Mouse (Mus musculus): Measurements from ENCODE around the gene Ferd3l. TPM values are rescaled to one million over a fixed set of nuclear protein-coding genes. Genes with fewer than 3 reads are reported as not detected.
A peak's percentile ranks its signal among the peaks of the same experiment; 100 is the strongest.

Gene Ferd3l
- total RNA-seq, 1 experiment, result not detected

GRCm38 (mm10) chr12:33927334-33928098 is 709 bp upstream of the Ferd3l start:
- no peak for DNase-seq (ENCODE audit: low read depth, low spot score)
- Histone ChIP-seq H3K27ac (ENCODE audit: insufficient read depth, low read depth, low read length, poor library complexity, severe bottlenecking) (no peak overlapping the region), H3K9me3 (ENCODE audit: control insufficient read depth, insufficient read depth, low read depth, low read length) (no peaks in the 10 kb centered on the region), H3K4me3 (ENCODE audit: insufficient read depth in 1 of 2, low read depth in 1 of 2, low read length in 2 of 2, poor library complexity in 1 of 2, severe bottlenecking in 1 of 2) (no peak overlapping the region), H3K9ac (ENCODE audit: insufficient read depth, low read depth, low read length, poor library complexity, severe bottlenecking) (no peak overlapping the region), H3K36me3 (ENCODE audit: control insufficient read depth, insufficient read depth, low read length, poor library complexity, severe bottlenecking) (no peaks in the 10 kb centered on the region), H3K4me1 (ENCODE audit: control insufficient read depth in 2 of 2, insufficient read depth in 2 of 2, low read length in 2 of 2, poor library complexity in 1 of 2) (no peaks in the 10 kb centered on the region)
- in situ Hi-C loops (cut with MboI; ENCODE audit: low sequenced_read_pairs in 2 of 2, unreplicated experiment in 2 of 2), result no loop called here
- TF ChIP-seq HCFC1 (IDR thresholded peaks at IDR 0.05; ENCODE audit: borderline replicate concordance, insufficient read depth, low read length) (no peak), ZC3H11A (IDR thresholded peaks at IDR 0.05; ENCODE audit: borderline replicate concordance, low read depth, low read length) (no peak), ZNF384 (IDR thresholded peaks at IDR 0.05; ENCODE audit: low read depth, low read length) (no peak), MAFK (IDR thresholded peaks at IDR 0.05; ENCODE audit: insufficient read depth, low read depth, low read length) (no peak), CHD2 (IDR thresholded peaks at IDR 0.05; ENCODE audit: low read depth, low read length) (no peak)

- H3K36me3 ChIP-seq (ENCODE audit: control insufficient read depth, insufficient read depth, low read length, poor library complexity, severe bottlenecking), result no peaks in the 10 kb centered on the region
- H3K27ac ChIP-seq (ENCODE audit: insufficient read depth, low read depth, low read length, poor library complexity, severe bottlenecking), result no peak overlapping the region
- no peak overlapping the region for H3K9ac ChIP-seq (ENCODE audit: insufficient read depth, low read depth, low read length, poor library complexity, severe bottlenecking)
- in situ Hi-C loops (cut with MboI; ENCODE audit: low sequenced_read_pairs in 2 of 2, unreplicated experiment in 2 of 2), result no loop called here
- H3K4me1 ChIP-seq (ENCODE audit: control insufficient read depth in 2 of 2, insufficient read depth in 2 of 2, low read length in 2 of 2, poor library complexity in 1 of 2), result 0 out of 4 replicates have a peak, but pooled peaks cover 0 to 4% of the 10 kb centered on the region in 2 experiments
- no peaks in the 10 kb centered on the region for H3K9me3 ChIP-seq (ENCODE audit: control insufficient read depth, insufficient read depth, low read depth, low read length)
- TF ChIP-seq MAFK (IDR thresholded peaks at IDR 0.05; ENCODE audit: insufficient read depth, low read depth, low read length) (no peak), ZNF384 (IDR thresholded peaks at IDR 0.05; ENCODE audit: low read depth, low read length) (no peak), HCFC1 (IDR thresholded peaks at IDR 0.05; ENCODE audit: borderline replicate concordance, insufficient read depth, low read length) (no peak), ZC3H11A (IDR thresholded peaks at IDR 0.05; ENCODE audit: borderline replicate concordance, low read depth, low read length) (no peak), CHD2 (IDR thresholded peaks at IDR 0.05; ENCODE audit: low read depth, low read length) (no peak)
- H3K4me3 ChIP-seq (ENCODE audit: insufficient read depth in 1 of 2, low read depth in 1 of 2, low read length in 2 of 2, poor library complexity in 1 of 2, severe bottlenecking in 1 of 2), result no peak overlapping the region
- no peak for DNase-seq (ENCODE audit: low read depth, low spot score)
Observed at GRCm38 (mm10) chr12:33952843-33953242, 24.6 kb downstream of the Ferd3l start.

DNA sequence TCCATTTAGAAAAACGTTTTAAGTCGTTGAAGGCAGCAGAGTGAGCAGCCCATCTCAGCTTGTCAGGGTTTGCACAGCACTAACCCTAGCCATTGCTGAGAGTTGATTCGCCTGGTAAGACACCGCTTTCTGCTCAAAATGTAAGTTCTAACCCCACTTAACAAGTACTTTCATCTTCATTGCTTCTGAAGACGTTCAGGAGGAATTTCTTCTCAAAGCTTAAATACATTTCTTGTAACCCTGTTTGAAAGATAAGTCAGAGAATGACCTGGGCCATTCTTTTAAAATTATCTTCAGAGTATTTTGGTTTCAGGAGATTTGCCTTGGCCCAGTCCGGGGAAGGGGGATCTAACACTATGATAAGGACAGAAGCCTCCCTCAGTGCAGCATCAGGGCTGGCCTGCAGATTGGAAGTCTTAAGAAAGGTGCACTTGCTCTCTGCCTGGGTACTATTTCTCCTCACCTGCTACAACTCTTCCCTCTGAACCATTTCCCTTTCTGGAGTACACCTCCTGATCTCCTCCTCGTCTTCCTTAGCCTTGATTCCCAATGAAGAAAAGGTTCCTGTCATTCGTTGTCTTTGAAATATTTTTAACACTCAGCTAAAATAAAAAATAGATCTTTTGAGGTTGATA is 26.8 kb downstream of the Ferd3l start:
- in situ Hi-C loops (cut with MboI; ENCODE audit: low sequenced_read_pairs in 2 of 2, unreplicated experiment in 2 of 2), result no loop called here

GRCm38 (mm10) chr12:33955606-33956295 is 27.5 kb downstream of the Ferd3l start:
- peaks cover 0 to 4% of the 10 kb centered on the region in 2 experiments; a peak in 1 of 4 replicates for H3K4me1 ChIP-seq (ENCODE audit: control insufficient read depth in 2 of 2, insufficient read depth in 2 of 2, low read length in 2 of 2, poor library complexity in 1 of 2)
- peak; percentile 20 for DNase-seq (ENCODE audit: low read depth, low spot score)
- H3K4me3 ChIP-seq (ENCODE audit: insufficient read depth in 1 of 2, low read depth in 1 of 2, low read length in 2 of 2, poor library complexity in 1 of 2, severe bottlenecking in 1 of 2), result peak overlapping the region in 1 of 2 experiments; percentile 33; a peak in 1 of 4 replicates
- TF ChIP-seq MAFK (IDR thresholded peaks at IDR 0.05; ENCODE audit: insufficient read depth, low read depth, low read length) (peak; percentile 62; the same call in 1 of the 2 replicates), HCFC1 (IDR thresholded peaks at IDR 0.05; ENCODE audit: borderline replicate concordance, insufficient read depth, low read length) (no peak)
- no peak overlapping the region for H3K9ac ChIP-seq (ENCODE audit: insufficient read depth, low read depth, low read length, poor library complexity, severe bottlenecking)
- in situ Hi-C loops (cut with MboI; ENCODE audit: low sequenced_read_pairs in 2 of 2, unreplicated experiment in 2 of 2), result no loop called here
- H3K36me3 ChIP-seq (ENCODE audit: control insufficient read depth, insufficient read depth, low read length, poor library complexity, severe bottlenecking), result no peaks in the 10 kb centered on the region
- H3K9me3 ChIP-seq (ENCODE audit: control insufficient read depth, insufficient read depth, low read depth, low read length), result no peaks in the 10 kb centered on the region
- H3K27ac ChIP-seq (ENCODE audit: insufficient read depth, low read depth, low read length, poor library complexity, severe bottlenecking), result no peak overlapping the region

More for the DNA sequence above, 26.8 kb downstream of the Ferd3l start:
- no peaks in the 10 kb centered on the region for H3K36me3 ChIP-seq (ENCODE audit: control insufficient read depth, insufficient read depth, low read length, poor library complexity, severe bottlenecking)
- DNase-seq (ENCODE audit: low read depth, low spot score), result no peak
- peaks cover 0 to 4% of the 10 kb centered on the region in 2 experiments; a peak in 1 of 4 replicates for H3K4me1 ChIP-seq (ENCODE audit: control insufficient read depth in 2 of 2, insufficient read depth in 2 of 2, low read length in 2 of 2, poor library complexity in 1 of 2)
- H3K27ac ChIP-seq (ENCODE audit: insufficient read depth, low read depth, low read length, poor library complexity, severe bottlenecking), result no peak overlapping the region
- no peaks in the 10 kb centered on the region for H3K9me3 ChIP-seq (ENCODE audit: control insufficient read depth, insufficient read depth, low read depth, low read length)
- no peak overlapping the region for H3K9ac ChIP-seq (ENCODE audit: insufficient read depth, low read depth, low read length, poor library complexity, severe bottlenecking)
- TF ChIP-seq ZC3H11A (IDR thresholded peaks at IDR 0.05; ENCODE audit: borderline replicate concordance, low read depth, low read length), result no peak
- no peak for TF ChIP-seq MAFK (IDR thresholded peaks at IDR 0.05; ENCODE audit: insufficient read depth, low read depth, low read length)
- no peak for TF ChIP-seq CHD2 (IDR thresholded peaks at IDR 0.05; ENCODE audit: low read depth, low read length)
- no peak for TF ChIP-seq HCFC1 (IDR thresholded peaks at IDR 0.05; ENCODE audit: borderline replicate concordance, insufficient read depth, low read length)
- TF ChIP-seq ZNF384 (IDR thresholded peaks at IDR 0.05; ENCODE audit: low read depth, low read length), result no peak
- H3K4me3 ChIP-seq (ENCODE audit: insufficient read depth in 1 of 2, low read depth in 1 of 2, low read length in 2 of 2, poor library complexity in 1 of 2, severe bottlenecking in 1 of 2), result no peak overlapping the region

All from ES-E14 (cell line).